Mouse (Mus musculus) embryonic facial prominence, embryonic 11.5 days (tissue): Measurements from ENCODE around the gene Crb1. TPM values are rescaled to one million over a fixed set of nuclear protein-coding genes. Genes with fewer than 3 reads are reported as not detected.

Source experiments
- ATAC-seq: fragments of 200-750 bp; cut with Nextera tagmentation; replicated peaks from 2 replicates; pipeline ENCODE4 v1.8.0; 2017; ENCODE audit warnings: low read depth; ENCODE audit not compliant: insufficient number of reproducible peaks, low FRiP score, low TSS enrichment
- DNase-seq: peaks from one replicate; pipeline ENCODE4 v3.0.0-alpha.2; 2015; ENCODE audit warnings: low spot score
- H3K27ac ChIP-seq: fragments of 300-500 bp; sonication (generic); replicated peaks from 2 replicates; pipeline ENCODE4 v1.5.1; 2014; ENCODE audit warnings: mild to moderate bottlenecking, low read depth, low read length, control low read depth
- H3K27me3 ChIP-seq: fragments of 300-500 bp; sonication (generic); 2 replicates; pipeline ENCODE4 v1.6.1; 2014; ENCODE audit warnings: mild to moderate bottlenecking, low read length, moderate library complexity, mixed read lengths; ENCODE audit not compliant: control insufficient read depth, insufficient read depth
- H3K36me3 ChIP-seq: fragments of 300-500 bp; sonication (generic); replicated peaks from 2 replicates; pipeline ENCODE4 v1.6.1; 2014; ENCODE audit warnings: low read depth, mild to moderate bottlenecking, low read length, moderate library complexity, mixed read lengths; ENCODE audit not compliant: control insufficient read depth, insufficient read depth
- H3K4me1 ChIP-seq: fragments of 300-500 bp; sonication (generic); 2 replicates; pipeline ENCODE4 v1.6.1; 2014; ENCODE audit warnings: low read length, mixed read lengths; ENCODE audit not compliant: control insufficient read depth, insufficient read depth
- H3K4me2 ChIP-seq: fragments of 300-500 bp; sonication (generic); 2 replicates; pipeline ENCODE4 v1.6.1; 2014; ENCODE audit warnings: low read depth, mild to moderate bottlenecking, control low read depth, low read length, moderate library complexity
- H3K4me3 ChIP-seq: fragments of 300-500 bp; sonication (generic); 2 replicates; pipeline ENCODE4 v1.5.1; 2014; ENCODE audit warnings: low read depth, low read length, control low read depth
- H3K9ac ChIP-seq: fragments of 300-500 bp; sonication (generic); replicated peaks from 2 replicates; pipeline ENCODE4 v1.6.1; 2014; ENCODE audit warnings: mild to moderate bottlenecking, control low read depth, low read length
- H3K9me3 ChIP-seq: fragments of 300-500 bp; sonication (generic); replicated peaks from 2 replicates; pipeline ENCODE4 v1.6.1; 2016; ENCODE audit warnings: mild to moderate bottlenecking, low read length, inconsistent platforms, mixed read lengths; ENCODE audit not compliant: control insufficient read depth
- WGBS: fragments of 180-500 bp; shearing (Covaris S2); extraction: QIAGEN DNeasy Blood & Tissue Kit; methylation state at CpG from one replicate; pipeline ENCODE4 v1.1.7; 2014; 5-methylcytosine and 5-hydroxymethylcytosine counted together
- polyA plus RNA-seq: library from polyadenylated mRNA; unstranded; fragments of >200 nt; fragmentation: Nextera tagmentation; extraction: Ambion mirVana; gene quantifications from 2 replicates; pipeline ENCODE4 v1.2.1, GENCODE M21; 2014

The Crb1 gene
- polyA plus RNA-seq, 1 experiment from 2014 or later, result 0.72 TPM

DNA sequence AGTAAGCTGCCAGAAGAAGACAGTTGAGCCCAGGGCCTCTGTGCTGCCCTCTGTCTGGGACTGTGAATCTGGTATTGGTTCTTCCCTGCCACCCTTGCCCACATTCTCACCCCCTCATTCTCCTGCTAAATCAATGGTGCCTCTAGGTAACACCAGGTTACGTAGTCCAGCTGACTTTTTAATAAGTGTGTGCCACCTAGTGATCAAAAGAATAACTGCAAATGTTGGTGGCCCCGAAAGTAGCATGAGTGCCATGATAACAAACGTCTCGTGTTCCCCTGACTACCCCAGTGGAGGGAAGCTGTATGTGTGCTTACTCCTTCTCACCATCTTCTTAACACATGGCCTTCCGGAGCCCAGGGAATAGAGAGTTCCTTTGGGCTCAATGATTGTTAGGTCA, 214.1 kb downstream of the Crb1 start:
- H3K4me1 ChIP-seq, result no peaks in the 10 kb centered on the region

DNA sequence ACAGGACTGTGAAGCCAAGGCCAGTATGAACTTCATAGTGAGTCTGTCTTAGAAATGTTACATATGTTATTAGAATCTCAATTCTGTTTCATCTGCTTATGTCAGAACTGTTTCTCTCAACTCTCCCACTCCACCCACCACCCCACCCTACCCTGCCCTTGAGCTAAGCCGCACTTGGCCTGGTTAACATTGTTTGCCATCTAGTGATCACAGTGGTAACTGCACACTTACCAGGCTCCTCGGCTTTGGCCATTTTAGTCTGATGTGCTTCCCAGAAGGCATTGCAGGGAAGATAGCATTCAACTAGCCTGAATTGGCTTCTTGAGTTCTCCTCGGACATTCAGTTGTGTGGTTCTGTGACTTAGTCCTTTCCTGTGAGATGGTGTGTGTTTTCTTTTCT, 215.3 kb downstream of the Crb1 start:
- DNase-seq, result peak; percentile 37
- no peak overlapping the region for H3K4me3 ChIP-seq
- ATAC-seq, result 0 out of 2 replicates have a peak, but pooled peaks have one; percentile 29

More for the DNA sequence above, 214.1 kb downstream of the Crb1 start:
- DNase-seq, result peak; percentile 72
- Histone ChIP-seq H3K9ac (no peak overlapping the region), H3K4me3 (no peak overlapping the region), H3K27me3 (no peaks in the 10 kb centered on the region), H3K27ac (no peak overlapping the region), H3K36me3 (no peaks in the 10 kb centered on the region), H3K4me2 (no peak overlapping the region), H3K9me3 (no peaks in the 10 kb centered on the region)
- 34% methylated on average over 5 of the region's 5 CpGs for WGBS
- no peak for ATAC-seq

DNA sequence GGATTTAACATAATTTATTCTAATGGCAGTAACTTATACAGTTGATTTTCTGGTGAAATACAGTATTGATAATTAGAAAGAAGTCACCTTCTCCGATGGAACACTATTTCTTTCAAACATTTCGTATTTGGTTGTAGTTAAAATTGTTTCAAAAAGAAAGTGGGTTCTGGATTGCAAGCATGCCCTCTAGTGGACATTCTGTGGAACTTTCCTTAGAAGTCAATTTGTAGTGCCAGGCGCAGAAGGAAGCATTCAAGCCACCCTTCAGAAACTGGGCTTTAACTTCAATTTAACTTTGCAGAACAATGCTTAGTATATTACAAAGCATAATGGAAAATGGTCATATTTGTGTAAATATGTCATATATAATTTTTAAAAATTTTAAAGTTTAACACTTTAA, 220.5 kb downstream of the Crb1 start:
- H3K9me3 ChIP-seq, result no peaks in the 10 kb centered on the region
- no peaks in the 10 kb centered on the region for H3K27me3 ChIP-seq
- no peaks in the 10 kb centered on the region for H3K36me3 ChIP-seq
- H3K4me3 ChIP-seq, result no peak overlapping the region
- no peak overlapping the region for H3K4me2 ChIP-seq
- H3K9ac ChIP-seq, result no peak overlapping the region
- no peak overlapping the region for H3K27ac ChIP-seq
- no peaks in the 10 kb centered on the region for H3K4me1 ChIP-seq
- ATAC-seq (no peak), DNase-seq (peak; percentile 69)
- 25% methylated on average over 3 of the region's 3 CpGs for WGBS

More for the DNA sequence above, 215.3 kb downstream of the Crb1 start:
- Histone ChIP-seq H3K9me3 (no peaks in the 10 kb centered on the region), H3K36me3 (no peaks in the 10 kb centered on the region), H3K27ac (no peak overlapping the region), H3K27me3 (no peaks in the 10 kb centered on the region), H3K9ac (no peak overlapping the region), H3K4me2 (no peak overlapping the region), H3K4me1 (no peaks in the 10 kb centered on the region)
- WGBS, result 58% methylated on average over 3 of the region's 3 CpGs

DNA sequence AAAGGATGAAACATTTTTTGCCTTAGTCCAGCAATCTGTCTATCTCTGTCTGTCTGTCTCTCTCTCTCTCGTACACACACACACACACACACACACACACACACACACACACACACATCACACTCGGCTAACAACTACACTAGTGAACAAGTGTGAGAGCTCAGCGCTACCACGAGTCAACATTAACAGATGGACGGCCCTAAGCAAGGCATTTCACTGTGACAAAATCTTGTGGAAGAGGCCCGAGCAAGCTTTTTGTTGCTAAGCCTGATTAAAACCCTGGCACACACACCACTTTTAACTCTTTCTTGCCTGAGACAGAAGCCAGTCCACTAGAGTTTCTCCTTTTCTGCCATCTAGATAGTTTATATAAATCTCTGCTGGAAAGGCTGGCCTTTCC, 223.4 kb downstream of the Crb1 start:
- 57% methylated on average over 6 of the region's 6 CpGs for WGBS
- no peak for ATAC-seq
- Histone ChIP-seq H3K9ac (no peak overlapping the region), H3K27ac (no peak overlapping the region), H3K36me3 (no peaks in the 10 kb centered on the region), H3K9me3 (no peaks in the 10 kb centered on the region), H3K4me1 (no peaks in the 10 kb centered on the region), H3K4me3 (no peak overlapping the region), H3K4me2 (no peak overlapping the region), H3K27me3 (no peaks in the 10 kb centered on the region)
- DNase-seq, result no peak

DNA sequence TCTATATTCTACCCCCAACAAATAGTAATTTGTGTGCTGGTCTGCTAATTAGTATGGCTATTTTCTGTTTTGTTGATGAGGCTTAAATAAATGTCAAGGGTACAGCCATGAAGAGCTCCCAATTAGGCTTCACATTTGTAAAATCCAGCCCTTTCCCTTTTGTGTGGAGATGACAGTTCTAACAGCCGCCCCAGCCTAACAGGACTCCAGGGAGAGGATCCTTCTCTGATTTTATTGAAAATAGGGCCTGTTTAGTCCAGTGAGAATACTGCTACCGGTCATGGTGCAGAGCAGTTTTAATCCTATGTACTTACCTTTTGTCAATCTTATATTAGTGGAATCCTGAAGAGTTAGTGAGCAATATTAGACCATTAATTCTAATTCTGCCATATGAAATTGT, 223.9 kb downstream of the Crb1 start:
- no peaks in the 10 kb centered on the region for H3K4me1 ChIP-seq
- H3K4me2 ChIP-seq, result no peak overlapping the region
- no peaks in the 10 kb centered on the region for H3K9me3 ChIP-seq
- H3K27ac ChIP-seq, result no peak overlapping the region
- no peaks in the 10 kb centered on the region for H3K36me3 ChIP-seq
- H3K4me3 ChIP-seq, result no peak overlapping the region
- ATAC-seq (no peak), DNase-seq (no peak)
- 72% methylated on average over 2 of the region's 2 CpGs for WGBS
- H3K9ac ChIP-seq, result no peak overlapping the region
- no peaks in the 10 kb centered on the region for H3K27me3 ChIP-seq

Other genes with a start within 250 kb of the Crb1 start
- 18.3 and 18.9 TPM in 2 replicates for gene Zbtb41, start 45.2 kb upstream of the Crb1 start, polyA plus RNA-seq
- 24.0 and 28.6 TPM in 2 replicates for gene Aspm, start 77.7 kb upstream of the Crb1 start, polyA plus RNA-seq
- gene F13b, start 124.6 kb upstream of the Crb1 start, polyA plus RNA-seq, result not detected in 2 replicates
- not detected in 2 replicates for gene Cfhr1, start 183.2 kb upstream of the Crb1 start, polyA plus RNA-seq